Mouse (Mus musculus) bone marrow macrophage, adult 2 months (primary cell): Measurements from ENCODE around the gene Lad1.

ENCODE experiments used
- CTCF ChIP-seq: IDR thresholded peaks from 2 replicates; pipeline ENCODE4 v1.5.1; 2012; ENCODE audit warnings: low read depth, mild to moderate bottlenecking, low read length, moderate library complexity
- POLR2A ChIP-seq: IDR thresholded peaks from 2 replicates; pipeline ENCODE4 v1.6.1; 2012; ENCODE audit warnings: mild to moderate bottlenecking, low read depth, low read length, borderline replicate concordance

GRCm38 (mm10) chr1:135813071-135813470 lies 5.3 kb upstream of the Lad1 start:
- no peak for TF ChIP-seq CTCF
- TF ChIP-seq POLR2A, result no peak
